Mouse (Mus musculus) kidney, adult 2 months (tissue): ENCODE measurements around the gene Pgm5.

Experiments used
- CTCF ChIP-seq: fragments of 200-500 bp; conservative IDR thresholded peaks from 2 replicates; pipeline ENCODE4 v1.5.1; 2011; ENCODE audit warnings: low read depth, mild to moderate bottlenecking, control low read depth, low read length, moderate library complexity, mixed read lengths; ENCODE audit not compliant: insufficient read depth, insufficient read length
- POLR2A ChIP-seq: fragments of 200-500 bp; IDR thresholded peaks from one replicate; pipeline ENCODE4 v1.6.1; 2011; ENCODE audit warnings: low read depth, low read length, control low read depth

DNA sequence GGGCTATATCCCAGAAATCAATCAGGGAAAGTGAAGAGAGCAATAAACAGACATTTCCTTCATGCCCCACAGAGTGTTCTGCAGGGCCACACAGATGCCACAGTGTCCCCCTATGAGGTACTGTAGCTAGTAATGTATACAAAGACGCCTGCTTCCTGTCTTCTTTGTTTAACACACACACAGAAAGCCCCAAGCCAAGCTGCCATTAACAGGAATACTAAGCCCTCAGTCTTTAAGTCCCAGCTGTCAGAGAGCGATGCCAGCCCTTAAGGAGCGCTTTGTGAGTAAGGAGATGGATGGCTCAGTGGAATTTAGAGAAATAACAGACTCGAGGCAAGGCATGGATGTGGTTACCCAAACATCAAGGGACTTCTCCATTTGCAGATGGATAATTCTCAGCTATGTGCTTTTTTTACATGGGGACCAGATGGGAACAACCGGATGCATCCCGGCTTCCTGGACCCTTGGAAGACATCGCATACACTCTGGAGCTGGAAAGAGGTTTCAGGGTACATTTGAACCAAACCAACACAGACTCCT lies 16.6 kb downstream of the Pgm5 start:
- TF ChIP-seq POLR2A (no peak), CTCF (no peak)
